Mouse (Mus musculus): ENCODE measurements at regions not wholly inside any gene's neighbourhood (a gene's known extent, or its start where the extent isn't known, plus 50 kb on each side); places are given as distances from the start of the nearest gene placed in this dataset.

- DNase-seq (ENCODE audit: extremely low spot score in 1 of 2, low spot score in 1 of 2): no peak
These were observed 292.1 kb downstream of the Plpp3 start for GRCm38 (mm10) chr4:105449046-105449860.

- DNase-seq (ENCODE audit: extremely low spot score in 1 of 2, low spot score in 1 of 2): no peak
These were observed 293.7 kb downstream of the Plpp3 start for GRCm38 (mm10) chr4:105450881-105451280.

- no peak for DNase-seq (ENCODE audit: extremely low spot score in 1 of 2, low spot score in 1 of 2)
These were observed 294.7 kb downstream of the Plpp3 start for GRCm38 (mm10) chr4:105451871-105452270.

- no peak for DNase-seq (ENCODE audit: extremely low spot score in 1 of 2, low spot score in 1 of 2)
These were observed 299.9 kb downstream of the Plpp3 start for GRCm38 (mm10) chr4:105456955-105457621.

- no peak for DNase-seq (ENCODE audit: extremely low spot score in 1 of 2, low spot score in 1 of 2)
These were observed 303.0 kb downstream of the Plpp3 start for GRCm38 (mm10) chr4:105459991-105460688.

GRCm38 (mm10) chr4:105460689-105461005, 303.5 kb downstream of the Plpp3 start:
- DNase-seq (ENCODE audit: extremely low spot score in 1 of 2, low spot score in 1 of 2): no peak

GRCm38 (mm10) chr4:105467811-105468210, 310.7 kb downstream of the Plpp3 start:
- no peak for DNase-seq (ENCODE audit: extremely low spot score in 1 of 2, low spot score in 1 of 2)

GRCm38 (mm10) chr4:105469300-105469821, 312.2 kb downstream of the Plpp3 start:
- DNase-seq (ENCODE audit: extremely low spot score in 1 of 2, low spot score in 1 of 2): no peak

- DNase-seq (ENCODE audit: extremely low spot score in 1 of 2, low spot score in 1 of 2): peak; percentile 8 to 16
These were observed 314.7 kb upstream of the Gm12728 start for GRCm38 (mm10) chr4:105474765-105475560.

GRCm38 (mm10) chr4:105476332-105476731, 313.3 kb upstream of the Gm12728 start:
- no peak for DNase-seq (ENCODE audit: extremely low spot score in 1 of 2, low spot score in 1 of 2)

- no peak for DNase-seq (ENCODE audit: extremely low spot score in 1 of 2, low spot score in 1 of 2)
These were observed 303.3 kb upstream of the Gm12728 start for GRCm38 (mm10) chr4:105486376-105486775.

GRCm38 (mm10) chr4:105496176-105496575, 293.5 kb upstream of the Gm12728 start:
- no peak for DNase-seq (ENCODE audit: extremely low spot score in 1 of 2, low spot score in 1 of 2)

- DNase-seq (ENCODE audit: extremely low spot score in 1 of 2, low spot score in 1 of 2): no peak
These were observed 283.5 kb upstream of the Gm12728 start for GRCm38 (mm10) chr4:105506190-105506589.

- DNase-seq (ENCODE audit: extremely low spot score in 1 of 2, low spot score in 1 of 2): no peak
These were observed 282.4 kb upstream of the Gm12728 start for GRCm38 (mm10) chr4:105507221-105507620.

GRCm38 (mm10) chr4:105509091-105509490, 280.6 kb upstream of the Gm12728 start:
- DNase-seq (ENCODE audit: extremely low spot score in 1 of 2, low spot score in 1 of 2): no peak

- no peak for DNase-seq (ENCODE audit: extremely low spot score in 1 of 2, low spot score in 1 of 2)
These were observed 279.3 kb upstream of the Gm12728 start for GRCm38 (mm10) chr4:105510406-105510805.

GRCm38 (mm10) chr4:105525135-105525534, 264.5 kb upstream of the Gm12728 start:
- DNase-seq (ENCODE audit: extremely low spot score in 1 of 2, low spot score in 1 of 2): no peak

GRCm38 (mm10) chr4:105526755-105527154, 262.9 kb upstream of the Gm12728 start:
- no peak for DNase-seq (ENCODE audit: extremely low spot score in 1 of 2, low spot score in 1 of 2)

- DNase-seq (ENCODE audit: extremely low spot score in 1 of 2, low spot score in 1 of 2): no peak
These were observed 262.4 kb upstream of the Gm12728 start for GRCm38 (mm10) chr4:105527316-105527715.

- no peak for DNase-seq (ENCODE audit: extremely low spot score in 1 of 2, low spot score in 1 of 2)
These were observed 257.8 kb upstream of the Gm12728 start for GRCm38 (mm10) chr4:105531651-105532425.
